Mouse (Mus musculus) stomach, postnatal 0 days (tissue): Measurements from ENCODE around the gene Ubash3b. TPM values are rescaled to one million over a fixed set of nuclear protein-coding genes. Genes with fewer than 3 reads are reported as not detected.

Experiments
- ATAC-seq: fragments of 200-750 bp; cut with Nextera tagmentation; 2 replicates; pipeline ENCODE4 v1.8.0; 2017; ENCODE audit not compliant: low FRiP score, low TSS enrichment
- DNase-seq: peaks from one replicate; pipeline ENCODE4 v3.0.0-alpha.2; 2016; ENCODE audit warnings: low spot score
- H3K27ac ChIP-seq: fragments of 300-500 bp; sonication (generic); replicated peaks from 2 replicates; pipeline ENCODE4 v1.5.1; 2014; ENCODE audit warnings: mild to moderate bottlenecking, control low read depth
- H3K27me3 ChIP-seq: fragments of 300-500 bp; sonication (generic); 2 replicates; pipeline ENCODE4 v1.6.1; 2014; ENCODE audit warnings: low read length; ENCODE audit not compliant: control insufficient read depth, insufficient read depth
- H3K36me3 ChIP-seq: fragments of 300-500 bp; sonication (generic); 2 replicates; pipeline ENCODE4 v1.6.1; 2014; ENCODE audit warnings: low read length, mixed read lengths; ENCODE audit not compliant: control insufficient read depth, insufficient read depth
- H3K4me1 ChIP-seq: fragments of 300-500 bp; sonication (generic); replicated peaks from 2 replicates; pipeline ENCODE4 v1.6.1; 2014; ENCODE audit warnings: antibody characterized with exemption; ENCODE audit not compliant: control insufficient read depth, insufficient read depth
- H3K4me2 ChIP-seq: fragments of 300-500 bp; sonication (generic); replicated peaks from 2 replicates; pipeline ENCODE4 v1.6.1; 2014; ENCODE audit warnings: low read depth, mild to moderate bottlenecking, control low read depth, moderate library complexity
- H3K4me3 ChIP-seq: fragments of 300-500 bp; sonication (generic); 2 replicates; pipeline ENCODE4 v1.5.1; 2014; ENCODE audit warnings: low read depth, low read length, control low read depth
- H3K9ac ChIP-seq: fragments of 300-500 bp; sonication (generic); 2 replicates; pipeline ENCODE4 v1.6.1; 2014; ENCODE audit warnings: mild to moderate bottlenecking, low read length, control low read depth, mixed read lengths
- H3K9me3 ChIP-seq: fragments of 300-500 bp; sonication (generic); 2 replicates; pipeline ENCODE4 v1.6.1; 2016; ENCODE audit warnings: low read length; ENCODE audit not compliant: control insufficient read depth
- CTCF ChIP-seq: IDR thresholded peaks from 2 replicates; pipeline ENCODE4 v1.5.1; 2016; ENCODE audit warnings: antibody characterized with exemption, low read depth, mild to moderate bottlenecking, moderate library complexity
- EP300 ChIP-seq: optimal IDR thresholded peaks from 2 replicates; pipeline ENCODE3; 2016; ENCODE audit warnings: antibody characterized with exemption
- WGBS: fragments of 180-500 bp; shearing (Covaris S2); extraction: QIAGEN DNeasy Blood & Tissue Kit; methylation state at CpG from one replicate; pipeline ENCODE4 v1.1.7; 2014; 5-methylcytosine and 5-hydroxymethylcytosine counted together
- polyA plus RNA-seq: library from polyadenylated mRNA; unstranded; fragments of >200 nt; fragmentation: Nextera tagmentation; extraction: Ambion mirVana; gene quantifications from 2 replicates; pipeline ENCODE4 v1.2.1, GENCODE M21; 2015

Ubash3b gene
- polyA plus RNA-seq, 1 experiment from 2014 or later, result 1.4 TPM

DNA sequence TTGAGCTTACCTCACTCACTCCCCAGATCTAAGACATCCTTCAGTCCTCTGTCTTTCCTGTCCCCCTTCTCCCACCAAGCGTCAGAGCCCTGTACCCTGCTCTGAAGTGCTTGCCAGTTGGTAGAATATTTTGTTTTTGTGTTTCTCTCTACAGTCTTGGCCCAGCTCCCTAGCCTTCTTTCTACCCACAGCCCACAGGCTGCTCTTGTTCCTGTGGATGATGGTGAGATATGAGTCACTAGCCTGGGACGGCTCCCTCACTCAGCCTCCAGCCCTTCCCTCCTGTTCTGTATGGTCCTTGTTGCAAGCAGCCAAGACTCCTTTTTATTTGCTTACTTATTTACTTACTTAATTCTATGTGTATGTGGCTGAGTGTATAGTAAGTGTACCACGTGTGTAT lies 141.0 kb downstream of the Ubash3b start:
- Histone ChIP-seq H3K36me3 (no peaks in the 10 kb centered on the region), H3K4me1 (no peaks in the 10 kb centered on the region), H3K27ac (no peak overlapping the region), H3K27me3 (no peaks in the 10 kb centered on the region), H3K9ac (no peak overlapping the region), H3K9me3 (no peaks in the 10 kb centered on the region), H3K4me2 (no peak overlapping the region), H3K4me3 (no peak overlapping the region)
- TF ChIP-seq CTCF, result no peak
- TF ChIP-seq EP300, result no peak
- no peak for ATAC-seq
- no peak for DNase-seq
- 80% methylated on average over 3 of the region's 3 CpGs for WGBS

DNA sequence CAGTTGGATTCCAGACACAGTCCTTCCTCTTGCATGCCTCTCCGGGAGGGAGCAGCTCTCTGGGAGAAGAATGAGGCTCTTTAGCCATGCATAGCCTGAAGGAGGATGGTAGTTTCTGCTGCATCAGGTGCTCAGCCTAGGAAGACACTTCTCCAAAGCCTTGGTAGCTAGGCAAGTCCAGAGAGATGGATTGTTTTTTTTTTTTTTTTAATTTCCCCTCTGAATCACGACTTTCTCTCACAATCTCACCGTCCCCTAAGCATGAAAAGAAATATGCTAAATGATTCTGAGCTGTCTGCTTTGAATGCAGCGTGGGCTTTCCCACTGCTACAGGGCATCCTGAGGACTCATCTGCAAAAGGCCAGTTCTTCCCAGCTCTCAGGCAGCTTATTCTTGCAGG lies 147.0 kb downstream of the Ubash3b start:
- Histone ChIP-seq H3K36me3 (no peaks in the 10 kb centered on the region), H3K27me3 (no peaks in the 10 kb centered on the region), H3K9ac (no peak overlapping the region), H3K27ac (no peak overlapping the region), H3K9me3 (no peaks in the 10 kb centered on the region), H3K4me2 (no peak overlapping the region), H3K4me1 (no peaks in the 10 kb centered on the region), H3K4me3 (no peak overlapping the region)
- DNase-seq (no peak), ATAC-seq (no peak)
- TF ChIP-seq EP300, result no peak
- no peak for TF ChIP-seq CTCF
- WGBS, result 64% methylated on average over 4 of the region's 4 CpGs

DNA sequence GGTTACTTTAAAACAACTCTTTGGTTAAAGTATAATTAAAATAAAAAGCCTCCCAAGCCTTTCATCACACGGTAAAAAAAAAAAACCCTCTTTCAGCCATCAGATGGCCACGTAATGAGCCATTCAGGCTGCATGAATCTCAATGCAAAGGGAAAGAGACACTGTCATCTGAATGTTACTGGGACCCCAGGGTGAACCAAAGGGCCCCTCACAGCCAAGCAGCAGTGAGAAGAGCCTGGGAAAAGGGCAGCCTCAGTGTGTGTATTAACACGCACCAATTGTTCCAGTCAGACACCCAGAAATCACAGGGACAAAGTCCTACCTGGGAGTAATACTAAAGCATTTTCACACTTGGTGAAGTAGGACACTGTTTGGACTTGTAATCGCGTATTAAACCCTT lies 149.0 kb downstream of the Ubash3b start:
- Histone ChIP-seq H3K36me3 (no peaks in the 10 kb centered on the region), H3K9ac (no peak overlapping the region), H3K27ac (no peak overlapping the region), H3K9me3 (no peaks in the 10 kb centered on the region), H3K4me1 (no peaks in the 10 kb centered on the region), H3K27me3 (no peaks in the 10 kb centered on the region), H3K4me3 (no peak overlapping the region), H3K4me2 (no peak overlapping the region)
- no peak for TF ChIP-seq CTCF
- TF ChIP-seq EP300, result no peak
- 86% methylated on average over 5 of the region's 5 CpGs for WGBS
- ATAC-seq, result no peak
- DNase-seq, result no peak

DNA sequence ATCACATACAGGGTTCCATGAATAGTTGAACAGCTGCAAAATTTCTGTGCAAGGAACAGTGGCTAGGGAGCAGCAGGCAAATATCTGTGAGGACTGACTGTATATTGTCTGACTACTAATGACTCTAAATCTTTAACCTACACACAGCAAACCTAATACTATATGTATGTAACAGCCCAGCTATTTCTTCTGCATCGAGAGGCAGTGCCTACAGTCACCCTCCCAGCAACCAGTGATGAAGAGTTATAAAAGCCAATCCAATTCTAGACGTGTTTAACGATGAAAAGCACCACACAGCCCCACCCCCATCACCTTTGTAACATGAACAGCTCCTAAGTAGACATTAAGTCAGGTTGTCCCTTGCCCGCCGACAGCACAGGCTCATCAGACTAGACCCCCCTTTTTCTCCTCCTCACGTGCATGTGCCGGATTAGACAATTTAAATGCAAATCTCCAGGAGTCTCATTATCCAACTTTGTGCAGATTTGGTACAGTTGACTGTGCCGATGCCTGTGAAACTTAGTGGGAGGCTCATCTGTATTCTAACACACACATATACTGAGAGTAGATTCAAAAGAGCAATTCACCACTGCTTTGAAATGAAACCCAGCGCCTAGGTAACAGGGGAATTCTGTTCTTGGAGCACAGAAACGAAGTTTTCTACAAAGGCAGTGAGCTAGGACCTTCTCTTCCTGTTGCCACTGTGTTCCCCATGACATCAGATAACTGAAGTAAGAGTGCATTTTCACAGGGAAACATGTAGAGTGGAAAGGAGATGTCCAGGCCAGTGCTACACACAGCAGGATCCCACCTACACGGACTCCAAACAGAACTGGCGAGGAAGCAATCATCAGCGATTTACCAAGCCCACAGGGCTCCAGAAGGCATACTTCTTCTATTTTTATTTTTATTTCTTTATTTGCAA lies 149.7 kb downstream of the Ubash3b start:
- TF ChIP-seq CTCF (no peak), EP300 (no peak)

DNA sequence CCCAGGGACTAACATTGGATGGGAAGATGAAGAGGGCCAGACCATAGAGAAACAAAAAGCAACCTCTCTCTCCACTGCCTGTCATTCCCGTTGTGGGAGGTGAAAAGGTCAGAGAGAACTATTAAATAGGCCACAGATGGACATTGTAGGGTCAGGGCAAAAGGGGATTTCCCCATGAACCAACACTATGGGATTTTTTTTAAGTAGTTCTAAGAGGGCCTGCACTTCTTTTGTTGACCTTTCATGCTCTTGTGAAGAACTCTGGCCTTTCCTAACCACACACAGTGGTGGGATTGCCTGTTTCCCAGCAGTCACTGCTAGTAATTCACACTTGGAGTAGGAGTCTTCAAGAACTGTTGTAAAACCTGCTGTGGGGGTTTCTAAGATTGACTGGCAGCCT lies 153.7 kb downstream of the Ubash3b start:
- no peaks in the 10 kb centered on the region for H3K9me3 ChIP-seq
- 31% methylated on average over 1 of the region's 1 CpGs for WGBS
- no peak for ATAC-seq
- H3K4me2 ChIP-seq, result no peak overlapping the region
- H3K27ac ChIP-seq, result no peak overlapping the region
- no peak for TF ChIP-seq EP300
- TF ChIP-seq CTCF, result no peak
- H3K9ac ChIP-seq, result no peak overlapping the region
- no peak for DNase-seq
- no peaks in the 10 kb centered on the region for H3K4me1 ChIP-seq
- no peak overlapping the region for H3K4me3 ChIP-seq
- H3K27me3 ChIP-seq, result no peaks in the 10 kb centered on the region
- no peaks in the 10 kb centered on the region for H3K36me3 ChIP-seq

More for the DNA sequence above, 149.7 kb downstream of the Ubash3b start:
- H3K4me1 ChIP-seq, result no peaks in the 10 kb centered on the region
- no peaks in the 10 kb centered on the region for H3K9me3 ChIP-seq
- no peaks in the 10 kb centered on the region for H3K27me3 ChIP-seq
- no peak overlapping the region for H3K4me3 ChIP-seq
- H3K9ac ChIP-seq, result no peak overlapping the region
- 69% methylated on average over 13 of the region's 13 CpGs for WGBS
- H3K4me2 ChIP-seq, result no peak overlapping the region
- ATAC-seq (no peak), DNase-seq (no peak)
- H3K27ac ChIP-seq, result no peak overlapping the region
- no peaks in the 10 kb centered on the region for H3K36me3 ChIP-seq

DNA sequence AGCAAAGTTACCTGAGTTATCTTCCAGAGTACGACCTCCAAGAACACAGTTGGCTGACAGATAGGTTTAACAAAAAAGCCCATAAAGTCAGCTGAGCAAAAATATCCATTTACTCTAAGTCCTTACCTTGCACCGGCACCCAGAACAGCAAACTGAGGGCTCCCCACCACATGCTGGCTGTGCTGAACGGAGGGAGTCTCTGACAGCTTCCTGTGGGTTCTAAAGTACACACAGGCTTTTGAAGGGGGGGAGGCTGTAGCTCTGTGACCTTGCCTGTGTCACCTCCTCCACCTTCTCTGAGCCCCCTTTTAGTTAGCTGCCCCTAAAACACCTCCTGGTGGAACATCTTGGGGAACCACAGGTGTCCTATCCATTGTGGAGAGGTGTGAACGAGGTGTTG lies 157.1 kb downstream of the Ubash3b start, which contains the start of gene Crtam:
Gene Crtam (minus strand): TSS at position 214 of the 400 bp plus-strand sequence.
- no peak within 1 kb of the TSS for H3K4me3 ChIP-seq
- no peaks in the 10 kb centered on the region for H3K9me3 ChIP-seq
- H3K27me3 ChIP-seq, result no peaks in the 10 kb centered on the region
- H3K9ac ChIP-seq, result no peak within 1 kb of the TSS
- no peaks in the 10 kb centered on the region for H3K4me1 ChIP-seq
- ATAC-seq (no peak), DNase-seq (no peak)
- H3K36me3 ChIP-seq, result no peaks in the 10 kb centered on the region
- H3K4me2 ChIP-seq, result no peak within 1 kb of the TSS
- 40% methylated on average over 4 of the region's 4 CpGs for WGBS
- H3K27ac ChIP-seq, result no peak within 1 kb of the TSS
- TF ChIP-seq CTCF (no peak), EP300 (no peak)
